Mouse (Mus musculus) heart, adult 11 months (tissue): ENCODE results near the gene Ern2.

ENCODE experiments used
- DNase-seq: peaks from one replicate; pipeline ENCODE4 v3.0.0; 2022

The Ern2 gene

DNA sequence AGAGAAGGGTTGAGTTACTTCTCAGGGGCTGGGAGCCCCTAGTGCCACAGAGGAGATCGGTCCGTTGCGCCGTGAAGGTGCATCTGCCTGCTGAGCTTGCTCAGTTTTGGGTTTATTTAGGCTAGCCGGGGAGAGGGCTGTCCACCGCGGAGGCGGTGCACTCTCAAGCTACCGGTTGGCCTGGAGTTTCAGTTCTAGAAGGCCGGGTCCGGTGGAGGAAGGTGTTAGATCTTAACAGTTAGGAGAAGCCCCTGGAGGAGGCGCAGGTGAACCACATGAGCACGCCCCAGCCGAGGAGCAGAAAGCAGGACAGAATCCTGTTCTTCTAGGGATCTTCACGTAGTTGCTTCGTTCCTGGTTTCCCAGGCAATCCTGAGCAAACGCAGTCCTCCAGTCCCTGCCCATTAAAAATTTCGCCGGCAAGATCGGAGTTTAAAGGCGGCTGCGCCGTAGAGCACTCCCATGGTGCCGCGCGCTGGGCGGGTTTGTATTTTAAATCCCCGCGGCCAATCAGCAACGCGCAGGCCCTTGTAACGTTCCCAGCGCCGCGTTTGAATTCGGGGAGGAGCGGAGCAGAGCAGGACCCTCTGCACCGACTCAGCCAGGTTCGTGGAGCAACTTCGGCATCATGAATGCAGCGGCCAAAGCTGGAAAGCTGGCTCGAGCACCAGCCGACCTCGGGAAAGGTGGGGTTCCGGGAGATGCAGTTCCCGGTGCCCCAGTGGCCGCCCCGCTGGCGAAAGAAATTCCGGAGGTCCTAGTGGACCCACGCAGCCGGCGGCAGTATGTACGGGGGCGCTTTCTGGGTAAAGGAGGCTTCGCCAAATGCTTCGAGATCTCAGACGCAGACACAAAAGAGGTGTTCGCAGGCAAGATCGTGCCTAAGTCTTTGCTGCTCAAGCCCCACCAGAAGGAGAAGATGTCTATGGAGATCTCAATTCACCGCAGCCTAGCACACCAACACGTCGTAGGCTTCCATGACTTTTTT, 26.8 kb downstream of the Ern2 start, which contains the start of gene Plk1:
Plk1 (plus strand) TSS at position 525 of the 988 bp plus-strand sequence.
- peak; percentile 98 for DNase-seq

DNA sequence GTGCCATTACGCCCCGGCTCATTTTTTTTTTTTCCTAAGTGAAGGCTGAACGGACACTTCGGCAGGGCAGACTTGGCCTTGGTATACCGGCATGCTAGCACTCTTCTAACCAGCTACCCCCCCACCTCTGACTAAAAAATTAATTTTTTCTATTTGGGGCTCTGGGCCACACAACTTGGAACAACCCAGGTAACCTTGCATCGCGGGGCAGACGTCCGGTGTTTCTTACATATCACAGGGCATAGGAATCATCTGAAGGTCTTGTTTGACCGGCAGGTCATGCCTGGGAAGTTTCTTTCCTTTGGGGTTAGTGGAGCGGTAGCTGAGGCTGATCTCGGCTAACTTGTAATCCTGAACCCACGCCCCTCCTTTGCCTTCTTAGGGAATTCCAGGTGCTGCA, 27.5 kb downstream of the Ern2 start:
- peak; percentile 55 for DNase-seq

- DNase-seq = peak; percentile 79
Observed at GRCm38 (mm10) chr7:122152473-122152872, 33.5 kb downstream of the Ern2 start.

GRCm38 (mm10) chr7:122140991-122141390, 45.0 kb downstream of the Ern2 start:
- no peak for DNase-seq

DNA sequence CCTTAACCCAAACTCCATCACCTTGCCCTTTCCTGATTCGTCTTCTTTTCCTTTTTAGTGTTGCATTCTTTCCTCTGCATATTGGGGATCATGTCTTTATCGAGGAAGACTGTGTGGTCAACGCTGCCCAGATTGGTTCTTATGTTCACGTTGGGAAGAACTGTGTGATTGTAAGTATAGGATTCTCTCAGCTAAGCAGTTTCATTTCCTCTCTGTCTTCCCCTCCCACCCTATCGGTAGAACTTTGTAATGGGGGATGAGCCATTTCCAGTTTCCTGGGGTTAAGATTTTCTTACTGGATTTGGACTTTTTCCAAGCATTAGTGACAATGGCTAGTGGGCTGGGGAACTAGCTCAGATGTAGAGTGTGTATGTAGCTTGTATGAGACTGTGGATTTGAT, 47.8 kb downstream of the Ern2 start:
- no peak for DNase-seq

DNA sequence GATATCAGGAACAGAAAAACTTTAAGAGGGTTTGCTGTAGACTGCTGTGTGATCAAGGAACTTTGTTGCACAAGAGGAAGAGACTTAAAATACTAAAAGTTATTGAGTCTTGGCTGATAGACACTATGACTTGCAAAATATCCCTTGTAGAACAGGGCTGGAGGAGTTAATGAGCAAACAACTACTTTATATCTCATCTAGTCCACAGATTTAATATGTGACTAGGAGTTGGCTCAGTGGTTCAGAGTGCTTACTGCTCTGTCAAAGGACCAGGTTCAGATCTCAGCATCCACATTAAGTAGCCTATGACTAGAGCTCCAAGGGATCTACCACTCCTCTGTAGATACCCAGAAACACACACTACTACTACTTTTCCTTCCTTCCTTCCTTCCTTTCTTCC, 48.9 kb downstream of the Ern2 start:
- DNase-seq = no peak

DNA sequence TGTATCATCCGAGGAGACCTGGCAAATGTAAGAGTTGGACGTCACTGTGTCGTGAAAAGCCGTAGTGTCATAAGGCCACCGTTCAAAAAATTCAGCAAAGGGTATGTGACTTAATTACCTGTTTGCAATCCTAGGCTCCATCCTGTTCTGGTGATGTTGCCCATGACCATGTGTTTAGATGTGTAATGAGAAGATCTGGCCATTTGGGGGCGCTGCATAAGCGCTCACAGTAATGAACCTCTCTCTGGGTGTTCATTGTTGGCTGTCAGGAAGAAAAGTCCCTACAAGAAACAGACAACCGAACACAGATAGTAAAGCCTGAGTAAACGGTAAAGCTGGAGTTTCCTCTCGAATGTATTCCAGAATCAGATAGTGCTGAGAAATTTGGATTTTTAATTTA, 50.9 kb downstream of the Ern2 start:
- no peak for DNase-seq

GRCm38 (mm10) chr7:122133338-122133625, 52.7 kb downstream of the Ern2 start:
- DNase-seq = no peak

DNA sequence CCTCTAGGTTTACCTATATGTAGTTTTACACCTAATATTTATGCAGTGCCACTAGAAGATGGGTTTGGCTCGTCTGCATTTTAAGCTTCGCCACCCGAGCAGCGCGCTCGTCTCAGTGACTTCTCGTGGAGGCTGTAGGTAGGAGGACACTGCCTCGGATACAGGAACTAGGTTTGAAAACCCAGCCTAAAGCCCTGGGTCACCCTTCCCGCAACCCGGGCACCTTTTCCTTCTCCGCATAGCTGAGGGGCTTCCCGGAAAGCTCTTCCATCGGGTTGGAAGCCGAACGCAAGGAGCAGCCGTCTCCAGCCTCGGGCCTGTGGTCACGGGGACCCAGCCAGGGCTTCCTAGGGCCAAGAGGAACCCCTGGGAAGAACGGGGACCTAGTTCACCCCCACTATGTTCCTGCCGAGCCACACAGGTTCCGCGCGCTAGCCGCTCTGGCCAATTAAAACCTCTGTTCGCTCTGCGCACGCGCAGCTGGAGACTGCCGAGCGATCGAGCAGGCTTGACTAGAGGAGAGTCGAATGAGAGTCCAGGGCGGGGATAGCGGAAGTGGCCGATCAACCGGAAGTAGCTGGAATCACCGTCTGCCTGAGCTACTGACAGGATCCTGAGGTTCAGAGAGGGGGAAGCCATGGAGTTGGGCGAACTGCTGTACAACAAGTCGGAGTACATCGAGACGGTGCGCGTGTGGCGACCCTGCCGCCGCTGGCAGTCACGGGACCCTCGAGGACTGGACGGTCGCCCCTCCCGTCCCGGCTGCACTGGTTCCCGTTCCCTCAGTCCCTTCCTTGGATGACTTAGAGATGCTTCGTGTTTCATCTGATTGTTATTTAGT, 53.3 kb downstream of the Ern2 start, which contains the start of the genes Palb2 and Dctn5:
Palb2 (minus strand) TSS at position 489 of the 841 bp plus-strand sequence.
Dctn5 (plus strand) TSS at position 545 of the 841 bp plus-strand sequence.
- DNase-seq = peak; percentile 100

DNA sequence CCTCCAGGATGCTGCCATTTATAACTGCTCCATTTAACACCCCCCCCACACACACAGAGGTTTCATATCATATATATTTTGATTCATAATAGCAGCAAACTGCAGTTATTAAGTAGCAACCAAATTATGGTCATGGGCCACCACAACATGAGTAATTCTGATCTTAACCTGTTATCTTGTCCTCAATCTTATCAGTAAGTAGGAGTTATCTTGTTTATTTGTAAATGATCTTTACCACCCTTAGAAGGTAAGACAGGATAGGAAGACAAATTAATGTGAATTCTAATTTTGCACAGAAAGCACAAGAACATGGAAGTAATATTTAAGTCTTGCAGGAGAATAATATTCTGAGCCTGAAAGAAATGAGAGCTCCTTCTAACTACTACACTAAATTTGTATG, 54.2 kb downstream of the Ern2 start:
- DNase-seq = no peak

GRCm38 (mm10) chr7:122126946-122127345, 59.1 kb downstream of the Ern2 start:
- DNase-seq = no peak

- DNase-seq = no peak
Observed at GRCm38 (mm10) chr7:122125636-122126035, 60.4 kb downstream of the Ern2 start.

- DNase-seq = no peak
Observed at GRCm38 (mm10) chr7:122123518-122123917, 62.5 kb downstream of the Ern2 start.
